Mouse (Mus musculus): Measurements from ENCODE around the gene Ncam2. TPM values are rescaled to one million over a fixed set of nuclear protein-coding genes. Genes with fewer than 3 reads are reported as not detected.

Gene Ncam2
- total and polyA plus RNA-seq, 2 experiments from 2014 or later = 28.1 to 54.6 TPM

DNA sequence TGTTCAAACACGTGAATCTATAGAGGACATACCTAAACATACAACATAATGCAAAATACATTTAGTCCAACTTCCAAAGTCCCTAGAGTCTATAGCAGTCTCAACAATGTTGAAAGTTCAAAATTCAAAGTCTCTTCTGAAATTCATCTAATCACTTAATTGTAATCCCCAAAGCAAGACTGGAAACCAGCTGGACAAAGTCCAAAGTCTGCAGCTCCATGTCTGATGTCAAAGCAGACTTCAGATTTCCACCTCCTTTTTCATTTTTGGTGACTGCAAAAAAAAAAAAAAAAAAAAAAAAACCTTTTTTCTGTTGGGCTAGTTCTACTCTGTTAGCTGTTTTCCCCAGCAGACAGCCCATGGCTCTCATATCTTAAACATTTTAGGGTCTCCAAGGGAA is 473.4 kb downstream of the Ncam2 start:
- no peak overlapping the region for H3K27ac ChIP-seq
- ATAC-seq = no peak

GRCm38 (mm10) chr16:81675546-81675945 is 475.0 kb downstream of the Ncam2 start:
- no peak overlapping the region for H3K9ac ChIP-seq (replicated peaks; ENCODE audit: low read length)
- no peak for TF ChIP-seq CTCF (IDR thresholded peaks at IDR 0.05; ENCODE audit: low read depth)
- no peak overlapping the region for H3K4me3 ChIP-seq (ENCODE audit: low read length)
- DNase-seq (ENCODE audit: low spot score) = no peak
- no peaks in the 10 kb centered on the region for H3K9me3 ChIP-seq (ENCODE audit: low read length)
- no peaks in the 10 kb centered on the region for H3K27me3 ChIP-seq (ENCODE audit: insufficient read depth, low read length)
- no peak overlapping the region for H3K27ac ChIP-seq
- H3K36me3 ChIP-seq (ENCODE audit: insufficient read depth, low read length) = no peaks in the 10 kb centered on the region
- no peak for ATAC-seq
- no peak overlapping the region for H3K4me2 ChIP-seq (ENCODE audit: low read depth, low read length)
- 83% methylated on average over 1 of the region's 1 CpGs for WGBS
- H3K4me1 ChIP-seq (ENCODE audit: insufficient read depth, low read length) = no peaks in the 10 kb centered on the region

More for the DNA sequence above, 473.4 kb downstream of the Ncam2 start:
- DNase-seq (ENCODE audit: low spot score) = no peak
- Histone ChIP-seq H3K27me3 (ENCODE audit: insufficient read depth, low read length) (no peaks in the 10 kb centered on the region), H3K9me3 (ENCODE audit: low read length) (no peaks in the 10 kb centered on the region), H3K4me1 (ENCODE audit: insufficient read depth, low read length) (no peaks in the 10 kb centered on the region), H3K4me2 (ENCODE audit: low read depth, low read length) (no peak overlapping the region), H3K36me3 (ENCODE audit: insufficient read depth, low read length) (no peaks in the 10 kb centered on the region), H3K4me3 (ENCODE audit: low read length) (no peak overlapping the region), H3K9ac (replicated peaks; ENCODE audit: low read length) (no peak overlapping the region)
- TF ChIP-seq CTCF (IDR thresholded peaks at IDR 0.05; ENCODE audit: low read depth) = no peak
- WGBS = 82% methylated on average over 1 of the region's 1 CpGs

All from hindbrain, postnatal 0 days (tissue).